Mouse (Mus musculus) MEL (cell line): Measurements from ENCODE around the gene Fam81b.

Experiments
- CTCF ChIP-seq, 3 experiments: IDR thresholded peaks in 2 of 3; conservative IDR thresholded peaks in 1 of 3; 2 replicates each; pipeline ENCODE4 v1.5.1; 2011 to 2012; ENCODE audit warnings: low read length in 3 of 3, low read depth in 2 of 3, mild to moderate bottlenecking in 2 of 3, improper control_type of control experiment in 1 of 3, inconsistent platforms in 1 of 3, mixed read lengths in 1 of 3, moderate library complexity in 1 of 3; ENCODE audit not compliant: control insufficient read depth in 1 of 3, insufficient read depth in 1 of 3, poor library complexity in 1 of 3, severe bottlenecking in 1 of 3
- EP300 ChIP-seq, 2 experiments: IDR thresholded peaks; 2 replicates each; pipeline ENCODE4 v1.6.1; 2011; ENCODE audit warnings: improper control_type of control experiment in 2 of 2, low read length in 2 of 2, low read depth in 1 of 2, mild to moderate bottlenecking in 1 of 2
- HCFC1 ChIP-seq: IDR thresholded peaks from 2 replicates; pipeline ENCODE4 v1.6.1; 2012; ENCODE audit warnings: low read depth, mild to moderate bottlenecking, inconsistent platforms, low read length, improper control_type of control experiment, moderate library complexity
- MAX ChIP-seq: IDR thresholded peaks from 2 replicates; pipeline ENCODE4 v1.6.1; 2011; ENCODE audit warnings: low read length, improper control_type of control experiment
- POLR2A ChIP-seq, 2 experiments: IDR thresholded peaks; 2 replicates each; pipeline ENCODE4 v1.6.1; 2011 to 2012; ENCODE audit warnings: low read length in 2 of 2, mild to moderate bottlenecking in 2 of 2, control low read depth in 1 of 2, improper control_type of control experiment in 1 of 2, low read depth in 1 of 2, moderate library complexity in 1 of 2; ENCODE audit not compliant: control insufficient read depth in 1 of 2, insufficient read depth in 1 of 2, poor library complexity in 1 of 2

- TF ChIP-seq MAX, result no peak
- TF ChIP-seq HCFC1, result no peak
- no peak for TF ChIP-seq CTCF (IDR thresholded peaks at IDR 0.05 in 2 of 3, conservative IDR thresholded peaks at IDR 0.05 in 1 of 3; ENCODE audit: control insufficient read depth in 1 of 3, insufficient read depth in 1 of 3, low read depth in 2 of 3, low read length in 3 of 3, poor library complexity in 1 of 3, severe bottlenecking in 1 of 3)
- TF ChIP-seq POLR2A (IDR thresholded peaks at IDR 0.05; ENCODE audit: control insufficient read depth in 1 of 2, insufficient read depth in 1 of 2, low read depth in 1 of 2, low read length in 2 of 2, poor library complexity in 1 of 2), result no peak
- no peak for TF ChIP-seq EP300 (IDR thresholded peaks at IDR 0.05; ENCODE audit: low read depth in 1 of 2, low read length in 2 of 2)
These were observed 46.1 kb downstream of the Fam81b start for GRCm38 (mm10) chr13:76258766-76259165.
